Mouse (Mus musculus) forebrain, embryonic 14.5 days (tissue): ENCODE measurements around the gene Gm11437. TPM values are rescaled to one million over a fixed set of nuclear protein-coding genes. Genes with fewer than 3 reads are reported as not detected.

ENCODE experiments used
- ATAC-seq: fragments of 200-750 bp; cut with Nextera tagmentation; 2 replicates; pipeline ENCODE4 v1.8.0; 2017; ENCODE audit warnings: mild to moderate bottlenecking, moderate library complexity
- DNase-seq: peaks from one replicate; pipeline ENCODE4 v3.0.0-alpha.2; 2015; ENCODE audit warnings: low spot score
- H3K27ac ChIP-seq: fragments of 300-500 bp; sonication (generic); 2 replicates; pipeline ENCODE4 v1.5.1; 2014; ENCODE audit warnings: low read depth, mild to moderate bottlenecking, control low read depth, low read length, moderate library complexity
- H3K27me3 ChIP-seq: fragments of 300-500 bp; sonication (generic); replicated peaks from 2 replicates; pipeline ENCODE4 v1.6.1; 2014; ENCODE audit warnings: low read length, control low read depth, mixed read lengths; ENCODE audit not compliant: control insufficient read depth, insufficient read depth
- H3K36me3 ChIP-seq: fragments of 300-500 bp; sonication (generic); 2 replicates; pipeline ENCODE4 v1.6.1; 2014; ENCODE audit warnings: low read length, control low read depth; ENCODE audit not compliant: control insufficient read depth, insufficient read depth
- H3K4me1 ChIP-seq: fragments of 300-500 bp; sonication (generic); 2 replicates; pipeline ENCODE4 v1.6.1; 2014; ENCODE audit warnings: antibody characterized with exemption, low read length, control low read depth; ENCODE audit not compliant: control insufficient read depth, insufficient read depth
- H3K4me2 ChIP-seq: fragments of 300-500 bp; sonication (generic); 2 replicates; pipeline ENCODE4 v1.6.1; 2014; ENCODE audit warnings: mild to moderate bottlenecking, control low read depth, low read length
- H3K4me3 ChIP-seq: fragments of 300-500 bp; sonication (generic); 2 replicates; pipeline ENCODE4 v1.5.1; 2014; ENCODE audit warnings: low read depth, low read length, control low read depth
- H3K9ac ChIP-seq: fragments of 300-500 bp; sonication (generic); 2 replicates; pipeline ENCODE4 v1.6.1; 2014; ENCODE audit warnings: mild to moderate bottlenecking, low read length, control low read depth, moderate library complexity
- H3K9me3 ChIP-seq: fragments of 300-500 bp; sonication (generic); replicated peaks from 2 replicates; pipeline ENCODE4 v1.6.1; 2016; ENCODE audit warnings: low read length, control low read depth, mixed read lengths; ENCODE audit not compliant: control insufficient read depth
- WGBS: fragments of 180-500 bp; shearing (Covaris S2); extraction: QIAGEN DNeasy Blood & Tissue Kit; methylation state at CpG from one replicate; pipeline ENCODE4 v1.1.7; 2014; 5-methylcytosine and 5-hydroxymethylcytosine counted together
- polyA plus RNA-seq: library from polyadenylated mRNA; unstranded; fragments of >200 nt; fragmentation: Nextera tagmentation; extraction: Ambion mirVana; gene quantifications from 2 replicates; pipeline ENCODE4 v1.2.1, GENCODE M21; 2014

Gene Gm11437
- polyA plus RNA-seq, 1 experiment from 2014 or later = not detected

DNA sequence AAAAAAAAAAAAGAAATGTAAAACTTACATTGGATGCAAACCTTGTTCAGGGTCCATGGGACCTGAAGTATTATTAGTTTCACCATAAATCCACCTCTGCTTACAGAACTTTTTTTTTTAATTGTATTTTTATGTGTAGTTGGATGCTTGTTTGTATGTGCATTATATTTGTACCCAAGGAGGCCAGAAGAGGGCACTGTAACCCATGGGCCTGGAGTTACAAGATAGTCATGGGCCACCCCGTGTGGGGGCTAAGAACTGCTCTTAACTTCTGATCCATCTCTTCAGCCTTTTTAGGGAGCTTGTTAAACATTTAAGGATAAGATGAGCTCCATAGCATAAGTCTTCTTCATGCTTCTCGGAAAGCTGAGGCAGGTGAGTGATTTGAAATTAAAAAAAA is 16.4 kb downstream of the Gm11437 start:
- WGBS = 65% methylated on average over 2 of the region's 2 CpGs

DNA sequence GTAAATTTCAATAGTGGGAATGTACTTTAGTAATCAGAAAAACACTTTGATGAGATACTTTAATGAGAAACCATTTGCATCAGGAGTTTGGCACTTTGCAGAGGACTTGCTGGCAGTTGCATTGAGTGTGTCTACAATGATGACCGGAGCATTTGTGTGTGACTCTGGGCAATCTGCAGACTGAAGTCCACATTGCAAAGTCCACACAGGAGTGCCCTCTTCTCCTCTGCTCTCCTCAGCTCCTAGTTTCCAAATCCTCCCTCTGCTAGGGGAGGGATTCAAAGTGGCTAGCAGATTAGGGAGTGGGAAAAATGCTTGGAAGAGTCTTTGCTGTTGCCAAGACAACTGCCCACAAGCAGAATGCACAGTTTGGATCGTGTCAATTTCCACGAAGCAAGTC is 21.2 kb downstream of the Gm11437 start:
- no peak overlapping the region for H3K4me2 ChIP-seq
- DNase-seq = no peak
- WGBS = 40% methylated on average over 3 of the region's 3 CpGs

More for the DNA sequence above, 16.4 kb downstream of the Gm11437 start:
- no peaks in the 10 kb centered on the region for H3K27me3 ChIP-seq
- H3K4me2 ChIP-seq = no peak overlapping the region
- H3K9me3 ChIP-seq = no peaks in the 10 kb centered on the region
- no peak overlapping the region for H3K9ac ChIP-seq
- H3K36me3 ChIP-seq = no peaks in the 10 kb centered on the region
- no peaks in the 10 kb centered on the region for H3K4me1 ChIP-seq
- no peak overlapping the region for H3K27ac ChIP-seq
- DNase-seq (no peak), ATAC-seq (no peak)
- no peak overlapping the region for H3K4me3 ChIP-seq

DNA sequence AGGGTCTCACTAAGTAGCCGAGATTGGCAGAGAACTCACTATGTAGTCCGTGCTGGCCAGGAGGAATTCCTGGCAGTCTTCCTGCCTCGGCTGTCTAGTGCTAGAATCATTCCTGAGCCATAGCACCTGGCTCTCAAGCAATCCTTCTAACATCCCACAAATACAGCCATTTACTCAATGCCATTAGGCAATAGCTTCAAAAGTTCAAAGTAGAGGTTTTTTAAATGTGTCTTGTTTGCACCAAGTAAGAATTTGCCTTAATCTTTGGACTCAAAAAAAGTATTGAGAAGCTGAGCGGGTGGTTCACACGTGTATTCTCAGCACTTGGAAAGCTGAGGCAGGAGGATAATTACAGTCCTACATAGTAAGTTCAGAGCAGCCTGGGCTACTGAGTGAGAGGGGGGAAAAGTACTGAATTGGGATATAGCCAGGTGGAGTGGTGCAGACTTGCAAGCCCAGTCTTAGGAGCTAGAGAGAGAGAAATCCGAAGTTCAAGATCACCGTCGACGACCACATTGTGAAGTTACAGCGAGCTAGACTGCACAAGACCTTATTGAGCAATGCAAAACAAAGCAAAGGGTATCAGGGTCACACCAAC is 22.0 kb downstream of the Gm11437 start:
- Histone ChIP-seq H3K27me3 (no peaks in the 10 kb centered on the region), H3K27ac (no peak overlapping the region), H3K36me3 (no peaks in the 10 kb centered on the region), H3K9me3 (no peaks in the 10 kb centered on the region), H3K4me1 (no peaks in the 10 kb centered on the region), H3K4me3 (no peak overlapping the region), H3K9ac (no peak overlapping the region), H3K4me2 (no peak overlapping the region)
- no peak for ATAC-seq
- 60% methylated on average over 10 of the region's 10 CpGs for WGBS
- no peak for DNase-seq

More for the DNA sequence above, 21.2 kb downstream of the Gm11437 start:
- Histone ChIP-seq H3K9ac (no peak overlapping the region), H3K36me3 (no peaks in the 10 kb centered on the region), H3K27me3 (no peaks in the 10 kb centered on the region), H3K27ac (no peak overlapping the region), H3K4me3 (no peak overlapping the region), H3K9me3 (no peaks in the 10 kb centered on the region), H3K4me1 (no peaks in the 10 kb centered on the region)
- no peak for ATAC-seq

DNA sequence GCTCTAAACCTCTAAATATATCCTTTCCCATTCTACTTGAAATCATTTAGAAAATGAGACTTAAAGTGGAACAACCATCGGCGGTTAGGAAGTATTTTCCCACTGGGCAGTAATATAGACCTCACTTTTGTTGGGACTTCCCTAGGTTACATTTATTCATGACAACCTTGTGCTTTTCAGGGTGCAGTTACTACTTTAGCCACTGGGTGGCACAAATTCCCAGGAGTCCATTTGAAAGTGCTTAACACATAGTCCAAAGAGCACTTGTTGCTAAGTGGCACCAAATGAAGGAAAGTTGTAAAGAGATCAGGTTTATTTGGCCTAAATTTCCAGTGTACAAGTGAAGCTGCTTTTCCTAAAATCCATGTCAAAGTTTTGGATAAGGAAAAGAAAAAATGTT is 25.5 kb downstream of the Gm11437 start:
- WGBS = 58% methylated on average over 2 of the region's 2 CpGs
- Histone ChIP-seq H3K9ac (no peak overlapping the region), H3K4me3 (no peak overlapping the region), H3K36me3 (no peaks in the 10 kb centered on the region), H3K27me3 (no peaks in the 10 kb centered on the region), H3K27ac (no peak overlapping the region), H3K4me1 (no peaks in the 10 kb centered on the region), H3K4me2 (no peak overlapping the region), H3K9me3 (no peaks in the 10 kb centered on the region)
- DNase-seq (peak; percentile 64), ATAC-seq (no peak)

DNA sequence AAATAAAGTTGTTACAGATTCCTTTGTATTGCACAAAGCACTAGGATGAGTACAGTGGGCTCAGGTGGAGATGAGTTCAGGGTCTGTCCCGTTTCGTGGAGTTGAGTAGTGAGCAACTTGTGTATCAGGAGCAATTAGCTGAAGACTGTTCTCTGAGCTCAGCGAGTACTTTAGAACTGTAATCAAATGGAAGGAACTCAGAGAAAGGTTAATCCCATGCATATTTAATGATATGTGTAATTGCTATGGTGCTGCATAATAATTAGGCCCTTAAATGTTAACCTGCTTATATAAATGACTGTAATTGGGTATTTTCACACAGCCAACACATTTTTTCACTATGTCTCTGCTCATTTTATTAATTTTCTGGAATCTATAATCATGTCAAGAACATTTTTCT is 30.8 kb downstream of the Gm11437 start:
- DNase-seq (peak; percentile 53), ATAC-seq (peak; percentile 61)
- no peaks in the 10 kb centered on the region for H3K27me3 ChIP-seq
- 14% methylated on average over 3 of the region's 3 CpGs for WGBS
- 0 out of 2 replicates have a peak, but pooled peaks cover 2% of the 10 kb centered on the region for H3K4me1 ChIP-seq
- H3K4me3 ChIP-seq = no peak overlapping the region
- no peak overlapping the region for H3K9ac ChIP-seq
- H3K27ac ChIP-seq = no peak overlapping the region
- H3K9me3 ChIP-seq = no peaks in the 10 kb centered on the region
- no peak overlapping the region for H3K4me2 ChIP-seq
- H3K36me3 ChIP-seq = no peaks in the 10 kb centered on the region

DNA sequence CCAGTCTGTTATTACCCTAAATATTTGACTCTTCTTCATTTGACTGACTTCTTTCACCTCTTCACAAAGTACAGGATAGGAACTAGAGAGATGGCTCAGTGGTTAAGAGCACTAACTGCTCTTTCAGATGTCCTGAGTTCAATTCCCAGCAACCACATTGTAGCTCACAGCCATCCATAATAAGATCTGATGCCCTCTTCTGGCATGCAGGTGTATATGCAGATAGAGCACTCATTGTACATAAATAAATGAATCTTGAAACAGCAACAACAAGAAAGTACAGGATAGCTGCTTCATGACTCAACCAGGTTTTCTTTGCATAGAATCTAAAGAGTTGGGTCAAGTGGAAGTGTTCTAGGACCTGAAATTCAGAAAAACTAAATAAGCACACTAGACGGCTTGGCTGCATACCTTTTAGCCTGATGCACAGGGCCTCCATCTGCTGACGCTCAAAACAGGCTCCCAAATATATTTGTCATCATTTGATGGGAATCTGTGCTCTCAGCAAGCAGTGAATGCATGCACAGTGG is 32.9 kb downstream of the Gm11437 start:
- ATAC-seq = no peak
- H3K9ac ChIP-seq = no peak overlapping the region
- WGBS = 90% methylated on average over 2 of the region's 2 CpGs

DNA sequence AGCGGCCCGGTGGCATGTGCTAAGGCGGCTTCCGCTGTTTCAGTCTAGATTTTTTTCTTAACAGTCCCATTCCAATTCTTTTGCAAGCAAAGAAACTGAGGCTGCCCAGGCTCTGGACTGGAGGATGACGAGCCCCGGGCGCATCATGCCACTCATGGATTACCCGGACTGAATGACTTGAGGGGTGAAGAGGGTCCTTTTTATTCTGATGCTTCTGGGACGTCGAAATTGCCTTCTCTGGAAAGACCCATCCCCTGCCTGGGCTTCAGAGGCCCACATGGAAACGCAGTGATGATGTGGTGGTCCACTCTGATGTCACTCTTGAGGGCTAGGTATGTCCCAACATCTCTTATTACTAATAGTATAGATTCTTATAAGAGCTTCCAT is 37.5 kb downstream of the Gm11437 start:
- H3K4me2 ChIP-seq = peak overlapping the region; percentile 81
- H3K9ac ChIP-seq = peak overlapping the region; percentile 85
- ATAC-seq (peak; percentile 62), DNase-seq (no peak)
- H3K9me3 ChIP-seq = no peaks in the 10 kb centered on the region
- H3K4me3 ChIP-seq = peak overlapping the region; percentile 84
- peaks cover 21% of the 10 kb centered on the region for H3K36me3 ChIP-seq
- WGBS = 4% methylated on average over 11 of the region's 11 CpGs
- peaks cover 10% of the 10 kb centered on the region; the same call in 1 of the 2 replicates for H3K4me1 ChIP-seq
- no peak overlapping the region for H3K27ac ChIP-seq
- H3K27me3 ChIP-seq = no peaks in the 10 kb centered on the region

More for the DNA sequence above, 32.9 kb downstream of the Gm11437 start:
- Histone ChIP-seq H3K9me3 (no peaks in the 10 kb centered on the region), H3K4me3 (no peak overlapping the region), H3K27ac (no peak overlapping the region), H3K27me3 (no peaks in the 10 kb centered on the region), H3K4me2 (no peak overlapping the region), H3K4me1 (peaks cover 13% of the 10 kb centered on the region; the same call in 1 of the 2 replicates), H3K36me3 (no peaks in the 10 kb centered on the region)
- no peak for DNase-seq

DNA sequence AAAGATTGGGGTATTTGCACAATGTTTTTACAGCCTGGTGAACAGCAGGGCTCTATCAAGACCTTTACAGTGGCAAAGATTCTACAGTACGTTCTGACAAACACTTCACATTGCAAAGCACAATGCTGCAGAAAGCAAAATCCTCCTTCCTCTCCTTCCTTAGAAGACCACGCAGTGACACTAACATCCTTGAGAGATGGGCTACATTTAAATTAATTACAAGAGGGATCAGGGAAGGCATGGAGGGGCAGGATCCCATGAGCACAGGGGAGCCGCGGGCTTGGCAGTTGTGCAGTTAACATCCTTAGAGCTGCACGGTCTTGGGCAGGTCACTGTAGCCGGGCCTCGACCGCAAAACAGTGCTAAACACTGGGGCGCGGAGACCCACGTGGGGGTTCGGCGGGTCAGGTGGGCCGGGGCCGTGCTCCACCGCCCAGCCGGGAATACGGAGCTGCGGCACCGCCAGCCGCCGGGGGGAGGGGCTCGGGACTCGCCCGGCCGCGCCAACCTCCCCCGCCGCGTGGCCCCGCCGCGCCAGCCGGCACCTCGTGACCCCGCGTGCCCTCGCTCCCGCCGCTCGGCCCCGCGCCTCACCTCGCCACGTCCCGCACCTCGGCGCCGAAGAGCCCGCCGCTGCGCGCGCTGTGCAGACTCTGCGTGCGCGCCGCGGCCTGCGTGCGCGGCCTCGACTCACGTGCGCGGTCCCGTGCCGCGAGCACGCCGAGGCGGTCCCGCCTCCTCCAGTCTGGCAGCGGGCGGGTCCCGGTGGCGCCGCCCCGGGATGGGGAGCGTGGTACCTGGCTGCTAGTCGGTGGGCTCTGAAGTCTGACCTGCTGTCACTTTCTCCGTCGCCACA is 38.1 kb downstream of the Gm11437 start, which contains the start of the genes Tada2a and Acaca:
Gene Tada2a, minus strand, starts transcription at position 658 of the 856 bp plus-strand sequence.
Gene Acaca, plus strand, starts transcription at position 730 of the 856 bp plus-strand sequence.
- Histone ChIP-seq H3K9me3 (no peaks in the 10 kb centered on the region), H3K4me3 (peak within 1 kb of the TSS; percentile 84), H3K27ac (peak within 1 kb of the TSS; percentile 52), H3K4me1 (peaks cover 10% of the 10 kb centered on the region; the same call in 1 of the 2 replicates), H3K36me3 (peaks cover 22% of the 10 kb centered on the region), H3K9ac (peak within 1 kb of the TSS; percentile 85), H3K27me3 (no peaks in the 10 kb centered on the region), H3K4me2 (peak within 1 kb of the TSS; percentile 81)
- under 1% methylated on average over 60 of the region's 83 CpGs for WGBS
- DNase-seq (peak; percentile 88), ATAC-seq (peak; percentile 91)
